Comparison of ENCODE assay signal across 8 mouse cellular contexts in genomic region chr16:32277308-32278256, GRCm38 (mm10). TPM values are rescaled to one million over a fixed set of nuclear protein-coding genes. Genes with fewer than 3 reads are reported as not detected.
A peak's percentile ranks its signal among the peaks of the same experiment; 100 is the strongest.
DNase-seq lines count a peak whose midpoint lies in the region; ATAC-seq and TF ChIP-seq lines count a peak whose summit lies in the region.

Gene Rnf168 (plus strand): TSS chr16:32277459.

- H3K27me3 ChIP-seq in heart, embryonic 11.5 days (ENCODE audit: control insufficient read depth, insufficient read depth, low read length), result no peaks in the 10 kb centered on the region
- no peaks in the 10 kb centered on the region for H3K27me3 ChIP-seq in kidney, embryonic 16.5 days (ENCODE audit: insufficient read depth, low read length)
- H3K27me3 ChIP-seq in liver, adult 2 months (ENCODE audit: control insufficient read depth, insufficient read depth, low read length), result no peaks in the 10 kb centered on the region
- H3K27me3 ChIP-seq in myocyte (ENCODE audit: control insufficient read depth, insufficient read depth, insufficient read length), result no peaks in the 10 kb centered on the region
- no peaks in the 10 kb centered on the region for H3K27me3 ChIP-seq in splenic B cell, adult 2 months (ENCODE audit: control insufficient read depth, insufficient read depth, low read length, poor library complexity, severe bottlenecking)

- H3K9me3 ChIP-seq in heart, embryonic 11.5 days (replicated peaks; ENCODE audit: control insufficient read depth, low read length), result 0 out of 2 replicates have a peak, but pooled peaks cover 3% of the 10 kb centered on the region
- H3K9me3 ChIP-seq in kidney, embryonic 16.5 days (ENCODE audit: low read length), result peaks cover 6% of the 10 kb centered on the region; the same call in 1 of the 2 replicates

- peak; percentile 94 for DNase-seq in A20 (ENCODE audit: low read depth, low spot score)
- DNase-seq in liver, adult 2 months (ENCODE audit: extremely low read depth, low read depth, low spot score), result peak; percentile 84
- peak; percentile 72 for DNase-seq in splenic B cell, adult 2 months (ENCODE audit: low read depth, low spot score)

- H3K4me2 ChIP-seq in heart, embryonic 11.5 days, result peak within 1 kb of the TSS; percentile 76
- peak within 1 kb of the TSS; percentile 63 for H3K4me2 ChIP-seq in kidney, embryonic 16.5 days (replicated peaks; ENCODE audit: low read depth, low read length)
- peak within 1 kb of the TSS; percentile 74 for H3K4me2 ChIP-seq in myocyte (ENCODE audit: low read depth)

- no peak for TF ChIP-seq CTCF in bone marrow macrophage, adult 2 months (IDR thresholded peaks at IDR 0.05; ENCODE audit: low read depth, low read length)
- TF ChIP-seq CTCF in embryonic fibroblast, embryonic 13.5 days (IDR thresholded peaks at IDR 0.05; ENCODE audit: borderline replicate concordance, insufficient read depth, low read length), result no peak
- TF ChIP-seq CTCF in liver, adult 2 months (IDR thresholded peaks at IDR 0.05; ENCODE audit: low read depth, low read length), result no peak

- H3K4me1 ChIP-seq in bone marrow macrophage, adult 2 months (ENCODE audit: control insufficient read depth, insufficient read depth, low read length), result peaks cover 20% of the 10 kb centered on the region
- H3K4me1 ChIP-seq in embryonic fibroblast, embryonic 13.5 days (ENCODE audit: control insufficient read depth, insufficient read depth, low read length), result 0 out of 2 replicates have a peak, but pooled peaks cover 3% of the 10 kb centered on the region
- H3K4me1 ChIP-seq in heart, embryonic 11.5 days (ENCODE audit: control insufficient read depth, insufficient read depth, low read length), result 0 out of 2 replicates have a peak, but pooled peaks cover 4% of the 10 kb centered on the region
- peaks cover 17% of the 10 kb centered on the region; the same call in 1 of the 2 replicates for H3K4me1 ChIP-seq in kidney, embryonic 16.5 days (ENCODE audit: insufficient read depth, low read length)
- H3K4me1 ChIP-seq in liver, adult 2 months (ENCODE audit: control insufficient read depth, insufficient read depth, low read length), result peaks cover 3% of the 10 kb centered on the region

- no peak for TF ChIP-seq POLR2A in bone marrow macrophage, adult 2 months (IDR thresholded peaks at IDR 0.05; ENCODE audit: borderline replicate concordance, low read depth, low read length)
- peak; percentile 77 for TF ChIP-seq POLR2A in embryonic fibroblast, embryonic 13.5 days (IDR thresholded peaks at IDR 0.05; ENCODE audit: low read depth, low read length)
- TF ChIP-seq POLR2A in liver, adult 2 months (IDR thresholded peaks at IDR 0.05; ENCODE audit: extremely low read depth, insufficient read depth, low read length), result peak; percentile 62
- peak; percentile 81 for TF ChIP-seq POLR2A in myocyte (IDR thresholded peaks at IDR 0.05; ENCODE audit: insufficient read length, low read depth)

- peak within 1 kb of the TSS; percentile 93 for H3K4me3 ChIP-seq in bone marrow macrophage, adult 2 months (ENCODE audit: insufficient read depth, low read length)
- peak within 1 kb of the TSS; percentile 91 for H3K4me3 ChIP-seq in embryonic fibroblast, embryonic 13.5 days (ENCODE audit: insufficient read depth, low read length)
- peak within 1 kb of the TSS; percentile 74 for H3K4me3 ChIP-seq in heart, embryonic 11.5 days (ENCODE audit: low read depth, low read length)
- H3K4me3 ChIP-seq in kidney, embryonic 16.5 days (ENCODE audit: low read length), result peak within 1 kb of the TSS; percentile 73
- peak within 1 kb of the TSS; percentile 94 for H3K4me3 ChIP-seq in liver, adult 2 months (ENCODE audit: insufficient read depth, low read depth, low read length)
- H3K4me3 ChIP-seq in myocyte, result peak within 1 kb of the TSS; percentile 89

- H3K79me2 ChIP-seq in liver, adult 2 months (ENCODE audit: control insufficient read depth, insufficient read depth, low read length), result peaks cover 5% of the 10 kb centered on the region; the same call in 1 of the 2 replicates
- peaks cover 36% of the 10 kb centered on the region for H3K79me2 ChIP-seq in myocyte (ENCODE audit: control insufficient read depth, insufficient read depth)

- ATAC-seq in heart, embryonic 11.5 days (replicated peaks; ENCODE audit: insufficient number of reproducible peaks, low FRiP score, low TSS enrichment), result peak; percentile 86
- peak; percentile 96 for ATAC-seq in kidney, embryonic 16.5 days (ENCODE audit: low FRiP score, low TSS enrichment)

- peak within 1 kb of the TSS; percentile 83 for H3K27ac ChIP-seq in bone marrow macrophage, adult 2 months (ENCODE audit: insufficient read depth, low read depth, low read length)
- H3K27ac ChIP-seq in embryonic fibroblast, embryonic 13.5 days (ENCODE audit: insufficient read depth, low read length), result peak within 1 kb of the TSS; percentile 84
- peak within 1 kb of the TSS; percentile 97 for H3K27ac ChIP-seq in heart, embryonic 11.5 days (ENCODE audit: low read depth, low read length)
- peak within 1 kb of the TSS; percentile 97 for H3K27ac ChIP-seq in kidney, embryonic 16.5 days (ENCODE audit: low read length)
- peak within 1 kb of the TSS; percentile 87 for H3K27ac ChIP-seq in liver, adult 2 months (replicated peaks; ENCODE audit: insufficient read depth, low read depth, low read length)

- peak within 1 kb of the TSS; percentile 94 for H3K9ac ChIP-seq in heart, embryonic 11.5 days (ENCODE audit: low read depth, low read length)
- peak within 1 kb of the TSS; percentile 93 for H3K9ac ChIP-seq in kidney, embryonic 16.5 days (replicated peaks; ENCODE audit: low read length)
- H3K9ac ChIP-seq in liver, adult 2 months (ENCODE audit: low read depth, low read length), result peak within 1 kb of the TSS; percentile 90

- H3ac ChIP-seq in myocyte (ENCODE audit: control insufficient read depth, insufficient read length), result peak within 1 kb of the TSS; percentile 32

- peaks cover 10% of the 10 kb centered on the region for H3K36me3 ChIP-seq in heart, embryonic 11.5 days (ENCODE audit: control insufficient read depth, insufficient read depth, low read length)
- peaks cover 12% of the 10 kb centered on the region for H3K36me3 ChIP-seq in kidney, embryonic 16.5 days (ENCODE audit: insufficient read depth, low read length)
- peaks cover 2% of the 10 kb centered on the region; the same call in 1 of the 2 replicates for H3K36me3 ChIP-seq in liver, adult 2 months (ENCODE audit: control insufficient read depth, insufficient read depth, low read length)
- H3K36me3 ChIP-seq in myocyte (ENCODE audit: control insufficient read depth, insufficient read depth), result no peaks in the 10 kb centered on the region
- peaks cover 3% of the 10 kb centered on the region for H3K36me3 ChIP-seq in splenic B cell, adult 2 months (ENCODE audit: control insufficient read depth, insufficient read depth, low read length, poor library complexity, severe bottlenecking)

- under 1% methylated on average over 75 of the region's 75 CpGs for WGBS in heart, embryonic 11.5 days (ENCODE audit: insufficient replicate concordance)
- under 1% methylated on average over 75 of the region's 75 CpGs for WGBS in kidney, embryonic 16.5 days
- under 1% methylated on average over 75 of the region's 75 CpGs for WGBS in liver, adult 2 months

TF ChIP-seq in myocyte, 11 proteins besides CTCF, POLR2A, EP300 and RAD21:
- TF ChIP-seq USF1 (IDR thresholded peaks at IDR 0.05; ENCODE audit: low read depth) (no peak), E2F4 (IDR thresholded peaks at IDR 0.05; ENCODE audit: insufficient read depth) (peak; percentile 68), POLR2AphosphoS2 (IDR thresholded peaks at IDR 0.05; ENCODE audit: insufficient read length, low read depth) (peak; percentile 76)

RNA-seq across cellular contexts. Expression of gene Rnf168, which starts in this region (rescaled TPM):
- polyA plus RNA-seq in bone marrow macrophage, adult 2 months (2012; ENCODE audit: insufficient read depth, insufficient read length, missing spikeins), result 10.5 and 11.2 TPM in 2 replicates
- polyA plus RNA-seq in embryonic fibroblast, embryonic 13.5 days (2011; ENCODE audit: insufficient read length, low read depth, missing spikeins), result 20.2 and 27.4 TPM in 2 replicates
- polyA plus RNA-seq in heart, embryonic 11.5 days (2014; fragmentation: Nextera tagmentation; extraction: Ambion mirVana), result 17.3 and 18.7 TPM in 2 replicates
- polyA plus RNA-seq in kidney, embryonic 16.5 days (2015; fragmentation: Nextera tagmentation; extraction: Ambion mirVana), result 23.2 and 23.3 TPM in 2 replicates
- total RNA-seq in liver, adult 2 months (2014; rRNA removed), result 6.2 and 7.3 TPM in 2 replicates
- 5.1 and 6.2 TPM in 2 replicates for polyA plus RNA-seq in liver, adult 2 months (2012; rRNA removed)
- polyA plus RNA-seq in myocyte (2012; fragmentation: generic; extraction: Trizol), result 4.5 TPM

Comparison
In these comparisons a context has a peak if more than half of its experiments do, and no peak if none do; other contexts are left out.
1. Peak in every context shown above with its lines: DNase-seq, ATAC-seq, H3K4me3 ChIP-seq and H3K27ac ChIP-seq.